Mouse (Mus musculus) lung, adult 2 months (tissue): ENCODE measurements around the gene Hrc. TPM values are rescaled to one million over a fixed set of nuclear protein-coding genes. Genes with fewer than 3 reads are reported as not detected.
"Not testable (repeated sequence)": the region's sequence is repeated elsewhere in the genome, so short reads cannot be mapped to it uniquely, and the experiment has no call there.

ENCODE experiments used
- DNase-seq: peaks from one replicate; pipeline ENCODE4 v3.0.0; 2022
- H3K4me1 ChIP-seq: fragments of 200-500 bp; 2 replicates; pipeline ENCODE4 v1.6.1; 2011; ENCODE audit warnings: low read length; ENCODE audit not compliant: control insufficient read depth, insufficient read depth
- H3K4me3 ChIP-seq: fragments of 200-500 bp; replicated peaks from 2 replicates; pipeline ENCODE3; 2011; ENCODE audit warnings: low read depth, mild to moderate bottlenecking, control low read depth, low read length; ENCODE audit errors: extremely low read depth
- CTCF ChIP-seq: fragments of 200-500 bp; IDR thresholded peaks from 2 replicates; pipeline ENCODE4 v1.5.1; 2011; ENCODE audit warnings: mild to moderate bottlenecking, low read length, control low read depth; ENCODE audit not compliant: insufficient read depth
- POLR2A ChIP-seq: fragments of 200-500 bp; IDR thresholded peaks from 2 replicates; pipeline ENCODE4 v1.6.1; 2011; ENCODE audit warnings: low read depth, mild to moderate bottlenecking, control low read depth, low read length, borderline replicate concordance; ENCODE audit errors: extremely low read depth
- WGBS: fragments of 180-500 bp; shearing (Covaris S2); methylation state at CpG from one replicate; pipeline ENCODE4 v1.1.7; 2018; 5-methylcytosine and 5-hydroxymethylcytosine counted together
- polyA plus RNA-seq: library from polyadenylated mRNA; depleted of rRNA; stranded (reverse); fragments of >200 nt; gene quantifications from 2 replicates; pipeline ENCODE4 v1.2.3, GENCODE M21; 2012

Hrc gene
- polyA plus RNA-seq, 1 experiment = 10.0 TPM

DNA sequence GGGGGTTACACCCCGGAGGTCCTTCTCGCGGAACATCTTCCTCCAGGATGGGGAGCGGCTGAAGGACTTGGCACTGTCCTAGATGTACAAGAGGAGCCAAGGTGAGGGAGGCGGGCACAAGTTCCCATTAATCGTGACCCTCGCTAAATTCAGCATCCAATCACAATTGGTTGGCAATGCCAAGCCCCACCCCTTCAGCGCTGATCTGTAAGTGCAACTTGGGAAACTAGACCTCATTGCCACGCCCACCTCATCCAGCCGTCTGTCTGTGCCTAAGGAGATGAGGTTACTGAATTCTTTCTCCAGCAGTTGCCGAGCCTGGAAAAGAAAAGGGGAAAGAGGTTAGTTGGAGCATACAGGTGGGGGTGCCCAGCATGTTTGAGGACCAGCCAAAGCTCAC is 5.6 kb downstream of the Hrc start:
- DNase-seq = peak; percentile 47
- H3K4me1 ChIP-seq = peaks cover 15% of the 10 kb centered on the region
- no peak overlapping the region for H3K4me3 ChIP-seq
- no peak for TF ChIP-seq CTCF
- 2% methylated on average over 11 of the region's 11 CpGs for WGBS

DNA sequence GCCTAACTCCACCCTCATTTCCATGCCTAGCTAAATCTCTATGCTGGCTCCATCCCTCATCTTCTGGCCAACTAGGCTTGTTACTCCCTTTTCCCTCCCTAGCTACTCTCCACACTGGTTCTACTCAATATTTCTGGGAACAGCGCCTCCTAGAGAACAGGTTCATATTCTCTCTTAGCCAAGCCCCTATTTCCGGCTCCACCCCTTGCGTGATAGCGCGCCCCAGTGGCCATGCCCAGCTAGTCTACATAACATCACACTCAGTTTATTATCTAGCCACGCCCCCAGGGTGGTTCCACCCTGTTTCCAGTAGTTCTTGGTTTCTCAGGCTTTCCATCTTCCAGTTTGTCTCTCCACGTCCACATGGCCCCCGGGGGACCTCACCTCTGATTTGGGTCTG is 6.2 kb downstream of the Hrc start:
- DNase-seq = peak; percentile 75
- WGBS = 5% methylated on average over 8 of the region's 8 CpGs
- Histone ChIP-seq H3K4me1 (peaks cover 15% of the 10 kb centered on the region), H3K4me3 (peak overlapping the region; percentile 14)
- TF ChIP-seq POLR2A (no peak), CTCF (peak; percentile 47; the same call in 1 of the 2 replicates)

DNA sequence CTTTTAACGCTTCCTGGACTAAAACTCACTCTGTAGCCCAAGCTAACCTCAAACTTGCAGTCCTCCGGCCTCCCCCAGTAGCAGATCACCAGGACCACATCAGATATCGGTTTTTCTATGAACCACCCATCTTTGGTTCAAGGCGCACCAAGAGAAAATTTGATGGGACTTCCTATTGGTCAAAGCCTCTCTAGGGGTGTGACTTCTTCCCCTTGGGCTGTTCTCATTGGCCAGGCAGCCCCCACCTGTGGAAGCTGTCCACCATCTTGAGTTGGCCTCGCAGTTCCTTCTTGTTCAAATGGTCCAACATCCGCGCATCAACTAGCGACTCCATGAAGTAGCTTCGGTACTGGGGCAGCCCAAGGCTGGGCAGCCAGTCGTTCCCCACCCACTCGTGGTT is 7.0 kb downstream of the Hrc start:
- DNase-seq = no peak
- TF ChIP-seq POLR2A = no peak
- no peak for TF ChIP-seq CTCF
- Histone ChIP-seq H3K4me1 (peaks cover 15% of the 10 kb centered on the region), H3K4me3 (no peak overlapping the region)
- 88% methylated on average over 11 of the region's 11 CpGs for WGBS

DNA sequence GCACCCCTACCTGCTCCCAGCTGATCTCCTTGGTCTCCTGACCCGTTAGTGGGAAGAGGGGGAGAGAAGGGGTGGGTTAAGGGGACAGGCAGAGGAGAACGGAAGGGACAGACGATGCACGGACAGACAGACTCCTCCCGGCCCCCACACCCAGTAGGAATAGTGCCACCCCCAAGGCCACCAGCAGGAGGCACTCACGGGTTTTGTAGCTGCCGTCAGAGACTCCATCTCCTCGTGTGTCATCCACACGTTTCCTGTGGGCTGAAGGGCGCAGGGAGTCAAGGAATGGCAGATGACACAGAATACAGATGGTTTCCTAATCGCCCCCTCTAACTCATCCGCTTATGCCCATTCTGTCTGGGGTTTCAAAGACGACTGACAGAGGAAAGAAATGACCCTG is 8.5 kb downstream of the Hrc start:
- Histone ChIP-seq H3K4me3 (no peak overlapping the region), H3K4me1 (peaks cover 15% of the 10 kb centered on the region)
- no peak for DNase-seq
- TF ChIP-seq CTCF (no peak), POLR2A (no peak)
- WGBS = 26% methylated on average over 13 of the region's 13 CpGs

DNA sequence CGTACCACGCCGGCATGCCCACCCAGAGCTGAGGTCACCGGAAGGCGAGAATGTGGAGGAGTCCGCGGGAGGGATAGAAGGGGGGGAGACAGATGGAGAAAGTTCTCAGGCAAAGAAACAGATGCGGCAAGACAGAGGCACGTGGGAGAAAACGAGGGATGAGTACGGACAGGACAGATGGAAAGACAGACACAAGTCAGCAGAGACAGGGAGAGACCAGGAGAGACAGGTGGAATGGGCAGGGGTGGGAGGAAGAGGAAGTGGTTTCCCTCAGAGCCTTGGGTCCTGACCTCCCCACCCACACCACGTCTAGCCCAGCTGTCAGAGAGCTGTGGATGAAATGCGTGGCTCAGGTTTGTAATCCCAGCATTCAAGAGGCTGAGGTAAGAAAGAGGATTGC is 11.8 kb downstream of the Hrc start:
- 66% methylated on average over 13 of the region's 13 CpGs for WGBS
- no peak for DNase-seq
- no peak for TF ChIP-seq POLR2A
- no peak for TF ChIP-seq CTCF
- H3K4me3 ChIP-seq = no peak overlapping the region
- H3K4me1 ChIP-seq = no peaks in the 10 kb centered on the region

DNA sequence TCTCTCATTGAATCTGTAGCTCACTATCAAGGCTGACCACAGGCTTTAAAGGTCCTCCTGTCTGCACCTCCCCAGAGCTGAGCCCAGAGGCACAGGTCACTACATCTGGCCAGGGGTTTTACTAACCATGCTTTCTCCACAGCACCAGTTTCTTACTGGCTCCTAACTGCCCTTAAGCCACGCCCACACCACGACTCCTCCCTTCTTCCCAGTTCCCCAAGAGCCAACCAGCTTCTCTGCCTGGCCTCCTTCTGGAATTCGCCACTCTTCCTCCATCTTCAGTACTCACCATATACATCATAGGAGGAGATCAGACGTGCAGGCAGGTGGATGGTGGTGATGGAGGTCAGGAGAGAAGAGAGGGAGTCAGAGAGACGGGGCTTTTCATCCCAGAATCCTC is 18.0 kb downstream of the Hrc start:
- WGBS = 28% methylated on average over 5 of the region's 5 CpGs
- Histone ChIP-seq H3K4me1 (no peaks in the 10 kb centered on the region), H3K4me3 (no peak overlapping the region)
- TF ChIP-seq POLR2A = no peak
- no peak for TF ChIP-seq CTCF
- no peak for DNase-seq

DNA sequence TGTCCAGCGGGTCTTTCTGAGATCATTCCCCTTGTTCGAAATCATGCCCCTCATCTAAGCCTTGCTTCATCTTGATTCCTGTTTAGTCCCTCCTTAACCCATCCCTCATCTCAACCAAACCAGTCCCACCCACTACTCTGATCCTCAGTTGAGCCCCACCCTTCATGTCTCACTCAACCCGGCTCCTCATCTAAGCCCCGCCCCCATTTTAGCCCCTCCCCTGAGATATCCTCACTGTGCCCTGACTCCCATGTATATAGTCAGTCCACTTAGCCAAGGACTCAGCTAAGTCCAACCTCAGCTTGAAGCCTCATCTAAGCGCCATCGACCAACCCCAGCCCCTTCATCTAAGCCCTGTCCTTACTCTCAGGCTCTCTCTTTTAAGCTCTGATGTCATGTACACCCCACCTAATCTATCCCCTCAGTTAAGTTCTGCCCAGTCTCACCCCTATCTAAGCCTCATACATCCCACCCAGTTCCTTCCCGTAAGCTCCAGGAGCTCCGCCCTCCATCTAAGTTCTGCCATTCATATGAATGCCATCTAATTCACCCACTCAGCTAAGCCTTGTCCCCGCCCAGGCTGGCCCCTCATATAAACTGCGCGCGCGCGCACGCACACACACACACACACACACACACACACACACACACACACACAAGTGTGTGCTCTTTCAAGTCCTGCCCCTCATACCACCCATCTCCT is 20.4 kb downstream of the Hrc start:
- WGBS = 68% methylated on average over 15 of the region's 15 CpGs
- TF ChIP-seq CTCF = no peak
- no peak for TF ChIP-seq POLR2A
- no peak for DNase-seq
- no peaks in the 10 kb centered on the region for H3K4me1 ChIP-seq
- H3K4me3 ChIP-seq = no peak overlapping the region

DNA sequence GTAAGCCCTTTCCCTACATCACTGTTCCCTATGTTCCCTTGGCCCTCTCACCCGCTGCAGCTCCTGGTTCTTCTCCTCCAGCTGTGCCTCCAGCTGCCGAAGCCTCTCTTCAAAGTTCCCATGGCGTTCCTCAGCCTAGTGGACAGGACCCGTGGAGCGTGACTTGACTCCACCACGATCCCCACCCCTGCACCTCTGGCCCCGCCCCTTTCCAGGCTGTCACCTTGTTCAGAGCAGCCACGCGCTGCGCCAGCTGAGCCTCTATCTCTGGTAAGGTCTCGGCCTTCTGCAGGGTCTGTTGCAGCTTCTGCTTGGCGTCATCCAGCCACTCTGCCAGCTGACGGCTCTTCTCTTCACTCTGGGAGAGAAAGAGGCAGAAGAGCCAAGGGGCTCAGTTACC is 21.0 kb downstream of the Hrc start:
- DNase-seq = no peak
- no peaks in the 10 kb centered on the region for H3K4me1 ChIP-seq
- no peak for TF ChIP-seq CTCF
- no peak for TF ChIP-seq POLR2A
- no peak overlapping the region for H3K4me3 ChIP-seq
- WGBS = 42% methylated on average over 13 of the region's 13 CpGs

DNA sequence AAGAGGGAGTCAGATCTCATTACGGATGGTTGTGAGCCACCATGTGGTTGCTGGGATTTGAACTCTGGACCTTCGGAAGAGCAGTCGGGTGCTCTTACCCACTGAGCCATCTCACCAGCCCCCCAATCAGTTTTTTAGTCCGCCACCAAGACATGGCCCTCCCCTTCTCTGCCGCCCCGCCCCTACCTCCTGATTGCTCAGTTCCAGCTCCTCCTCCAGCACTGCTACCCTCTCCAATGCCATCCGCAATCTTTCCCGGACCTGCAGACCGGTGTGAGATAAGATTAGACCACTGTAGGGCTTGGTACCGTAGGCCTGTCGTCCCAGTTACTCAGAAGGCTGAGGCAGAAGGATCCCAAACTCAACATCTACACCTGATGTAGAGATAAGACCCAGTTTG is 24.0 kb downstream of the Hrc start:
- 59% methylated on average over 10 of the region's 11 CpGs for WGBS
- not testable (repeated sequence) for DNase-seq, H3K4me1 ChIP-seq, H3K4me3 ChIP-seq

DNA sequence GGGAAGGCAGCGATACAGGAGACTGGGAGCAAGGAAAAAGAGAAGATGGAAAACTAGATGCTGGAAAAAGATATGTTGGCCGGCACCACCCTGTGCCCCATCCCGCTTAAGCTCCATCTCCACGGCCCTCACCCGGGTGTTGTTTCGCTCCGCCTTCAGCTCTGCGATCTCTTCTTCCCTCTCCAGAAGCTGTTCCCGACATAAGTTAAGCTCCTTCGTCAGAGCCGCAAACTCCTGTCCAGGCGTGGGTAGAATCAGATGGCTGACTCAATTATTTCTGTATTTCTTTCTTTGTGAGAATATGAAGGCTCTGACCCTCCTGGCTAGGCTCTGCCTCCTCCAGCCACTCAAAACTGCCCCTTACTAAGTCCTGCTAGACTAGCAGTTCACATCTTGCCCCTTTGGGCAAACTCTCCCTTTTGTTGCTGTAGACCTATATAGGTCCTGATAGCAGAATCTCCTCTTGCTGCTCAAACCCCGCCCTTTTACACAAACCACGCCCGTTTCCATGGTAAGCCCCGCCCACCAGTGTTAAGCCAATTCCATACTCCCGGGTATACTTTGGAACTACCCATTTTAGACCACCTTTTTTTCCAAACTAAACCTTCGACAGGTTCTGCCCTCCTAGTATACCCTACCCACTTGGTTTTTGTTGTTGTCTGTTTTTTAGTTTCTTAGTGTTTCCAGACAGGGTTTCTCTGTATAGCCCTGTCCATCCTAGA is 25.5 kb downstream of the Hrc start:
- WGBS = 43% methylated on average over 18 of the region's 18 CpGs
- Histone ChIP-seq H3K4me3 (no peak overlapping the region), H3K4me1 (no peaks in the 10 kb centered on the region)
- DNase-seq = no peak
- TF ChIP-seq CTCF (no peak), POLR2A (no peak)
